Mouse (Mus musculus): ENCODE results near the gene Ctr9. TPM values are rescaled to one million over a fixed set of nuclear protein-coding genes. Genes with fewer than 3 reads are reported as not detected.

Gene Ctr9
- polyA plus RNA-seq, 1 experiment: 10.6 TPM

GRCm38 (mm10) chr7:110990356-110991220, 38.2 kb upstream of the Ctr9 start:
- Histone ChIP-seq H3K4me1 (peaks cover 75% of the 10 kb centered on the region), H3K36me3 (replicated peaks; ENCODE audit: low read length) (no peaks in the 10 kb centered on the region)
- no peak for TF ChIP-seq FLI1 (IDR thresholded peaks at IDR 0.05; ENCODE audit: low read length)

GRCm38 (mm10) chr7:110991221-110991494, 37.6 kb upstream of the Ctr9 start:
- Histone ChIP-seq H3K36me3 (replicated peaks; ENCODE audit: low read length) (no peaks in the 10 kb centered on the region), H3K27me3 (replicated peaks) (no peaks in the 10 kb centered on the region), H3K4me3 (replicated peaks) (no peak overlapping the region), H3K9me3 (no peaks in the 10 kb centered on the region), H3K4me1 (peaks cover 75% of the 10 kb centered on the region)
- no peak for TF ChIP-seq FLI1 (IDR thresholded peaks at IDR 0.05; ENCODE audit: low read length)
- TF ChIP-seq GATA1 (IDR thresholded peaks at IDR 0.05; ENCODE audit: borderline replicate concordance, low read length): no peak

More at GRCm38 (mm10) chr7:110990356-110991220, 38.2 kb upstream of the Ctr9 start:
- H3K4me3 ChIP-seq (replicated peaks): no peak overlapping the region
- no peaks in the 10 kb centered on the region for H3K9me3 ChIP-seq
- H3K27me3 ChIP-seq (replicated peaks): no peaks in the 10 kb centered on the region

GRCm38 (mm10) chr7:110998887-110999827, 29.6 kb upstream of the Ctr9 start:
- Histone ChIP-seq H3K36me3 (replicated peaks; ENCODE audit: low read length) (peaks cover 13% of the 10 kb centered on the region), H3K4me3 (replicated peaks) (peak overlapping the region; percentile 71), H3K9me3 (no peaks in the 10 kb centered on the region), H3K4me1 (peaks cover 98% of the 10 kb centered on the region), H3K27me3 (replicated peaks) (no peaks in the 10 kb centered on the region)
- no peak for TF ChIP-seq GATA1 (IDR thresholded peaks at IDR 0.05; ENCODE audit: borderline replicate concordance, low read length)
- TF ChIP-seq FLI1 (IDR thresholded peaks at IDR 0.05; ENCODE audit: low read length): no peak

GRCm38 (mm10) chr7:111004136-111004840, 24.5 kb upstream of the Ctr9 start:
- Histone ChIP-seq H3K27me3 (replicated peaks) (no peaks in the 10 kb centered on the region), H3K4me1 (peaks cover 67% of the 10 kb centered on the region), H3K4me3 (replicated peaks) (peak overlapping the region; percentile 59), H3K36me3 (replicated peaks; ENCODE audit: low read length) (peaks cover 11% of the 10 kb centered on the region), H3K9me3 (no peaks in the 10 kb centered on the region)
- TF ChIP-seq GATA1 (IDR thresholded peaks at IDR 0.05; ENCODE audit: borderline replicate concordance, low read length) (peak; percentile 99), FLI1 (IDR thresholded peaks at IDR 0.05; ENCODE audit: low read length) (peak; percentile 68; the same call in 1 of the 2 replicates)

- Histone ChIP-seq H3K9me3 (no peaks in the 10 kb centered on the region), H3K27me3 (replicated peaks) (no peaks in the 10 kb centered on the region), H3K36me3 (replicated peaks; ENCODE audit: low read length) (peaks cover 2% of the 10 kb centered on the region), H3K4me1 (peaks cover 89% of the 10 kb centered on the region), H3K4me3 (replicated peaks) (peak overlapping the region; percentile 40)
- TF ChIP-seq GATA1 (IDR thresholded peaks at IDR 0.05; ENCODE audit: borderline replicate concordance, low read length): no peak
- no peak for TF ChIP-seq FLI1 (IDR thresholded peaks at IDR 0.05; ENCODE audit: low read length)
These were observed 14.6 kb upstream of the Ctr9 start for GRCm38 (mm10) chr7:111014039-111014605.

GRCm38 (mm10) chr7:111014893-111015292, 13.9 kb upstream of the Ctr9 start:
- no peak for TF ChIP-seq GATA1 (IDR thresholded peaks at IDR 0.05; ENCODE audit: borderline replicate concordance, low read length)
- TF ChIP-seq FLI1 (IDR thresholded peaks at IDR 0.05; ENCODE audit: low read length): 0 out of 2 replicates have a peak, but pooled peaks have one; percentile 17
- Histone ChIP-seq H3K27me3 (replicated peaks) (no peaks in the 10 kb centered on the region), H3K9me3 (no peaks in the 10 kb centered on the region), H3K36me3 (replicated peaks; ENCODE audit: low read length) (peaks cover 2% of the 10 kb centered on the region), H3K4me1 (peaks cover 94% of the 10 kb centered on the region), H3K4me3 (replicated peaks) (peak overlapping the region; percentile 67)

GRCm38 (mm10) chr7:111015731-111016130, 13.0 kb upstream of the Ctr9 start:
- no peak overlapping the region for H3K4me3 ChIP-seq (replicated peaks)
- H3K4me1 ChIP-seq: peaks cover 90% of the 10 kb centered on the region
- no peaks in the 10 kb centered on the region for H3K27me3 ChIP-seq (replicated peaks)
- H3K9me3 ChIP-seq: no peaks in the 10 kb centered on the region
- no peaks in the 10 kb centered on the region for H3K36me3 ChIP-seq (replicated peaks; ENCODE audit: low read length)
- no peak for TF ChIP-seq GATA1 (IDR thresholded peaks at IDR 0.05; ENCODE audit: borderline replicate concordance, low read length)
- TF ChIP-seq FLI1 (IDR thresholded peaks at IDR 0.05; ENCODE audit: low read length): no peak

GRCm38 (mm10) chr7:111016921-111017320, 11.8 kb upstream of the Ctr9 start:
- H3K36me3 ChIP-seq (replicated peaks; ENCODE audit: low read length): no peaks in the 10 kb centered on the region
- H3K4me3 ChIP-seq (replicated peaks): no peak overlapping the region
- no peak for TF ChIP-seq FLI1 (IDR thresholded peaks at IDR 0.05; ENCODE audit: low read length)
- no peak for TF ChIP-seq GATA1 (IDR thresholded peaks at IDR 0.05; ENCODE audit: borderline replicate concordance, low read length)
- H3K4me1 ChIP-seq: peaks cover 79% of the 10 kb centered on the region
- no peaks in the 10 kb centered on the region for H3K9me3 ChIP-seq
- no peaks in the 10 kb centered on the region for H3K27me3 ChIP-seq (replicated peaks)

- H3K36me3 ChIP-seq (replicated peaks; ENCODE audit: low read length): no peaks in the 10 kb centered on the region
- H3K27me3 ChIP-seq (replicated peaks): no peaks in the 10 kb centered on the region
- H3K4me3 ChIP-seq (replicated peaks): no peak overlapping the region
- peaks cover 69% of the 10 kb centered on the region for H3K4me1 ChIP-seq
- H3K9me3 ChIP-seq: no peaks in the 10 kb centered on the region
- no peak for TF ChIP-seq GATA1 (IDR thresholded peaks at IDR 0.05; ENCODE audit: borderline replicate concordance, low read length)
- no peak for TF ChIP-seq FLI1 (IDR thresholded peaks at IDR 0.05; ENCODE audit: low read length)
These were observed 7.9 kb upstream of the Ctr9 start for GRCm38 (mm10) chr7:111020814-111021213.

Data from megakaryocyte, embryonic 14.5 days (primary cell).